Mouse (Mus musculus): Measurements from ENCODE around the gene Ciapin1.

DNA sequence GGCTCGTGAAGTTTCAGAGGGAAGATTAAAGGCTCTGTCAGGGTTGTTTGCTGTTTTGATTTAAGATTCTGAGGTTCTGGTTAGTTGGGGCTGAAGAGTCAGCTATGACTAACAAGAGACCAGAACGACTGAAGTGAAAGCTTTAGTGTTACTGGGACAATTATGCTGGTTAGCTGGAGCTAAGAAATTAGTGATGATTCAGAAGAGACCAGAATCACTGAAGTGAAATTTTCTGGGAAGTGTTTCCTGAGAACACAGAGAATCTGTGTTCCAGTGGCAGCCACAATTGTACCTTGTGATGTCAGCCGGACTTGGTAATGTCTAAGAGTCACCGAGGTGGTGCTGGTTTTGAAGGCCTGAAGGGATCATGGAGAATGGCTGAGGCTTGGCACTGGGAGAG is 42.6 kb upstream of the Ciapin1 start:
- no peak for TF ChIP-seq GATA1 (IDR thresholded peaks at IDR 0.05; ENCODE audit: borderline replicate concordance, low read length)
- TF ChIP-seq FLI1 (IDR thresholded peaks at IDR 0.05; ENCODE audit: low read length): no peak

All from megakaryocyte, embryonic 14.5 days (primary cell).